22 mouse cellular contexts compared by ENCODE assay signal in genomic region chr4:106817017-106817416, GRCm38 (mm10). TPM values are rescaled to one million over a fixed set of nuclear protein-coding genes. Genes with fewer than 3 reads are reported as not detected.
A peak's percentile ranks its signal among the peaks of the same experiment; 100 is the strongest.
DNase-seq lines count a peak whose midpoint lies in the region; ATAC-seq lines count a peak whose summit lies in the region.
"Had no signal": no experiment of that assay in that cellular context is flagged by ENCODE, and none has a peak within 500 bp of the region (broad histone marks: within the 10 kb centered on the region; RNA-seq: fewer than 3 reads in every experiment).

No protein-coding gene starts in this region.

- peak; percentile 28 for DNase-seq in adrenal gland, postnatal 14 days
- no peak for DNase-seq in adrenal gland, adult 8-10 months
- DNase-seq in 3134 (ENCODE audit: extremely low read depth, insufficient read length, low spot score), result peak; percentile 43
- peak; percentile 58 for DNase-seq in 3T3-L1 (ENCODE audit: low read depth, low spot score)
- no peak for DNase-seq in limb, embryonic 10.5 days (ENCODE audit: low spot score)
- DNase-seq in ovary, postnatal 14 days (ENCODE audit: low spot score), result no peak
- DNase-seq: adrenal gland, postnatal 10 days; cerebellum, adult 11-12 months; cerebellum, adult 2 months; cerebellum, adult 9-10 months; cerebellum, postnatal 10 days; cerebellum, postnatal 25 days; forebrain, postnatal 0 days had no signal

- no peaks in the 10 kb centered on the region for H3K27me3 ChIP-seq in limb, embryonic 10.5 days (ENCODE audit: low read depth, poor library complexity, severe bottlenecking)
- H3K27me3 ChIP-seq: embryonic facial prominence, embryonic 13.5 days; embryonic facial prominence, embryonic 15.5 days; Patski had no signal

- ATAC-seq in erythroid progenitor cell, adult 5-6 weeks (replicated peaks; ENCODE audit: low FRiP score, poor library complexity, severe bottlenecking), result no peak
- no peak for ATAC-seq in megakaryocyte, adult 5-6 weeks (ENCODE audit: poor library complexity, severe bottlenecking)
- ATAC-seq: activated CD4-positive, CD25-positive, alpha-beta regulatory T cell, adult 4 months; forebrain, embryonic 13.5 days; forebrain, embryonic 15.5 days; Patski had no signal

- H3K4me1 ChIP-seq in limb, embryonic 10.5 days, result peaks cover 44% of the 10 kb centered on the region

- no peaks in the 10 kb centered on the region for H3K36me3 ChIP-seq in limb, embryonic 10.5 days
- H3K36me3 ChIP-seq: embryonic facial prominence, embryonic 13.5 days; embryonic facial prominence, embryonic 15.5 days; forebrain, embryonic 15.5 days had no signal

- no peak overlapping the region for H3K4me3 ChIP-seq in limb, embryonic 10.5 days
- H3K4me3 ChIP-seq: embryonic facial prominence, embryonic 13.5 days; embryonic facial prominence, embryonic 15.5 days; erythroblast, embryonic 14.5 days; forebrain, embryonic 13.5 days; forebrain, embryonic 15.5 days had no signal

- no peaks in the 10 kb centered on the region for H3K9me3 ChIP-seq in limb, embryonic 10.5 days (replicated peaks)
- H3K9me3 ChIP-seq: embryonic facial prominence, embryonic 13.5 days; embryonic facial prominence, embryonic 15.5 days; forebrain, embryonic 13.5 days; forebrain, embryonic 15.5 days had no signal

- peak overlapping the region; percentile 63 for H3K27ac ChIP-seq in limb, embryonic 10.5 days
- H3K27ac ChIP-seq: embryonic facial prominence, embryonic 13.5 days; embryonic facial prominence, embryonic 15.5 days; forebrain, embryonic 13.5 days had no signal

- 94% methylated on average over 4 of the region's 4 CpGs for WGBS in limb, embryonic 10.5 days

RNA-seq across cellular contexts. Expression of gene Acot11, which starts 12.2 kb away (rescaled TPM):
- total RNA-seq in adrenal gland, postnatal 14 days (2021), result 55.2 and 61.6 TPM in 2 replicates
- total RNA-seq in adrenal gland, adult 8-10 months (2022), result 10 to 100 TPM in 3 of 4 experiments, 1 to 10 TPM in 1; 7.7 to 65.3 (median 27.8) TPM
- polyA plus RNA-seq in limb, embryonic 10.5 days (2016; fragmentation: Nextera tagmentation; extraction: Ambion mirVana), result 9.0 and 10.7 TPM in 2 replicates
- 4.2 and 6.8 TPM in 2 replicates for total RNA-seq in erythroid progenitor cell, adult 5-6 weeks (2015; ENCODE audit: low replicate concordance)
- 4.5 and 5.3 TPM in 2 replicates for total RNA-seq in erythroid progenitor cell, adult 5-6 weeks (2017; ENCODE audit: low replicate concordance)
- 10.6 and 11.9 TPM in 2 replicates for total RNA-seq in megakaryocyte, adult 5-6 weeks (2015)
- total RNA-seq in megakaryocyte, adult 5-6 weeks (2017), result 9.6 and 10.9 TPM in 2 replicates

Comparison
In these comparisons a context has a peak if more than half of its experiments do, and no peak if none do; other contexts are left out.
1. DNase-seq: peak in adrenal gland, postnatal 14 days (single experiment), 3134 (single experiment) and 3T3-L1 (single experiment); none in adrenal gland, adult 8-10 months (single experiment), limb, embryonic 10.5 days (single experiment) and ovary, postnatal 14 days (single experiment).